Mouse (Mus musculus): Measurements from ENCODE around the gene Akr1c14.
"Not testable (repeated sequence)": the region's sequence is repeated elsewhere in the genome, so short reads cannot be mapped to it uniquely, and the experiment has no call there.

Akr1c14 gene

DNA sequence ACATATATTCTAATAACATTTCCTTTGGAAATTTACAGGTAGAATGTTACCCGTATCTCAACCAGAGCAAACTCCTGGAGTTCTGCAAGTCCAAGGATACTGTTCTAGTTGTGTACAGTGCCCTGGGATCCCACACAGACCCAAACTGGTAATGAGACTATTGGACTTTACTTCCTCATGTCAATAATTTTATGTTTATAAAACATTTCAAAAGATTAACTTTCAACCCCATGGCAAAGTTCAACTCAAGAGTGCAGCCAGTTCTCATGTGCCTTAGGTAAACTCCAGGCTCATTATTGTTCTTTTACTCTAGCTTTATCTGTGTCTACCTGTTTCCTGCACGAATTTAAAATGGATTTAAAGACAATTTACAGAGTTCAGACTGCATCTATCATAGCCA, at the start of gene Akr1c14:
TSS of gene Akr1c14 (plus strand) at position 293 of the 400 bp plus-strand sequence.
- no peak for DNase-seq (ENCODE audit: low spot score in 2 of 2)

GRCm38 (mm10) chr13:4001687-4002086, 47.1 kb upstream of the Akr1c14 start:
- DNase-seq (ENCODE audit: low spot score in 2 of 2) = peak; percentile 6 to 54

DNA sequence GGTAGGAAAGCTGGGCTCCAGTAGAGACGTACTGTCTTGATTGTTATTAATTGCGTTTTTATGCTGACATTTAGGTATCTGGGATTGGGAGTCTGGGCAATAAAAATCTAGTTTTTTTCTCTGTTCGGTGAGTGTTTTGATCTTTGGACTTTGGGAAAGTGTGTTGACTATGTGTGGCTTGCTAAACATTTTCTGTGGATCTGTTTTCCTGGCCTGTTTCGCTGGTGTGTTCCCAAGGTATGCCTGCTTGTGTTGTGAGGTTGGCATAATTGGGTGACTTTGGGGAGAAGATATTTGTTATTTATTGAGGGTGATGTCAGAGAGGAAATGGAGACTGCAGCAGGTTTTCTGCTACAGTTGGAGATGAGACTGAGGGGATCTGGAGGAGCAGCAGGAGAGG, 38.0 kb upstream of the Akr1c14 start:
- no peak for DNase-seq (ENCODE audit: low spot score in 2 of 2)

DNA sequence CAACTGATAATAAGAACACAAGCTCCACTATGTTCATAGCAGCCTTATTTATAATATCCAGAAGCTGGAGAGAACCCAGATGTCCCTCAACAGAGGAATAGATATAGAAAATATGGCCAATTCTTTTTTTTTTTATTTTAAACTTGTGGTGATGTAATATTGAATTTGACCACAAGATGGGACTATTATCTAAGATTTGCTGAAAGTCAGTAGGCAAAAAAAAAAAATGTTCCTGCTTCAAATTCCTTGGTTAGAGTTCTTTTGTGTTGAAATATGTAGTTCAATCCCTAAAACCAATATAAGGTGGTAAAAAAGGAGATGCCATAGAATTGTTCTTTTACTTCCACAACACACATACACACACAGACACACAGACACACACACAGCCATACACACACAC, 35.0 kb upstream of the Akr1c14 start:
- DNase-seq (ENCODE audit: low spot score in 2 of 2) = no peak

- DNase-seq (ENCODE audit: low spot score in 2 of 2) = no peak
Measured at GRCm38 (mm10) chr13:4029897-4030296, 18.9 kb upstream of the Akr1c14 start.

GRCm38 (mm10) chr13:4032512-4032911, 16.3 kb upstream of the Akr1c14 start:
- no peak for DNase-seq (ENCODE audit: low spot score in 2 of 2)

DNA sequence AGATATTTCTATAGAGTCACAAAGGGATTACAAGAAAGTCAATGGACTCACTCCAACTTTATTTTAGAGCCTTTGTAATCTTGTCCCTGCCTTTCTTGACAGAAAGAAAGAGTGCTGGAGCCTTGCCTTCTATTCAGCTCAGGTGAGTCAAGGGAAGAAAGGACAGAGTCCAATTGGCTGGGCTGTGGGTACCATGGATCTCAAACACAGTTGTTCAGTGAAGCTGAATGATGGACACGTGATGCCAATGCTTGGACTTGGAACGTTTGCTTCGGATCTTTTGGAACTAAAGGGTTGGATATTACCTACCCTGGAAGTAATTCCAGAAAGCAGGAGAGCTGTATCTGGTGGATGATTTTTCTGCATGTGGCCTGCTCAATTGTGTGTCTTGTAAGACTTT, 13.8 kb upstream of the Akr1c14 start:
- no peak for DNase-seq (ENCODE audit: low spot score in 2 of 2)

DNA sequence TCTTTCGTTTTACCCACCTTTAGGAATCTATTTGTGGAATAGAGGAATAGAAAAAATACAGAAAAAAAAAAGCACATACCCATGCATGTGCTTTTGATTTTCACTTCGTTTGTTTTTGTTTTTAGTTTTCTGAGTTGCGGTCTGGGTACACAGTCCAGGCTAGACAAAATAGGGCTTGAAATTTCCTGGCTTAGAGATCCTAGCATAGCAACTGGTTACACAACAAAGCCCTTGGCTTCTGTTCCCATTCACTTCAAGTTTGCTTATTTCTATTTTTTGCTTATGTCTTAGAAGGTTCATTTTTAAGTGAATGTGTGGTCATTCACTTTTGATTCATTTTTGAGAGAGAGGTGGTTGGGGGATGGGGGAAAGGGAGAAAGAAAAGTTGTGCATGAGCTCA, 2.7 kb upstream of the Akr1c14 start:
- no peak for DNase-seq (ENCODE audit: low spot score in 2 of 2)

- DNase-seq (ENCODE audit: low spot score in 2 of 2) = no peak
Measured at GRCm38 (mm10) chr13:4046841-4047240, 2.0 kb upstream of the Akr1c14 start.

DNA sequence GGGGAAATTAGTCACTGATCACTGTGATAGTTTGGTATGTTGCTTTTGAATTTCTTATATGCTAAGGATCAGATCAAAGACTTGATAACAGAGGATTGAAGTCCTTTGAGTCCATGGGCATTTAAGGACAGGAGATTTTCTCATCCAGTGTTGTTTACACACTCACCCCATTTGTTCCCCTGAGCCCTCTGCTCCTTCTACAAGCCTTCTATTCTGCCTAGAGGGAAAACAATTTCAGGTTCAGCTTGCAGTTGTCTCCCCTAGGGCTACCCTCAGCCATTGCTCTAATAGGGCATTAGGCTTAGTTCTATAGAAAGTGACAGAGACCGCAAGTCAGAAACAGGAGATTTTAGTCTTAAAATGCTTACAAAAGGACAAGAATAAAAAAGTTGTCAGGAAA, 585 bp upstream of the Akr1c14 start:
- no peak for DNase-seq (ENCODE audit: low spot score in 2 of 2)

DNA sequence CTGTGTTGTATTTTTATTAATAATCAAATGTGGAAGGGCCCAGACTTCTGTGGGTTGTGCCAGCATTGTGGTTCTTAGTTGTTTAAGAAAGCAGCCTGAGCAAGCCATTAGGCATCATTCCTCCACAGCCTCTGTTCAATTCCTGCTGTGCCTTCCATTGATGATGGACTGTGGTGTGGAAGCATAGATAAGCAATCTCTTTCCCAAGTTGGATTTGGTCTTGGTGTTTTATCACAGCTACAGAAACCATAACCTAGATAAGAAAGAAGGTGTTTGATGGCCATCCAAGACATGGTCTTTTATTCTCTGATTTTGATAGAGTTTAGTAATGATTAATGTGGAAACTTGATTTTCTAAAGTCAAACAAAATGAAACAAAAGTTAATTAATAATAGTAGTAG, 844 bp downstream of the Akr1c14 start:
- DNase-seq (ENCODE audit: low spot score in 2 of 2) = no peak

- DNase-seq (ENCODE audit: low spot score in 2 of 2) = no peak
Measured at GRCm38 (mm10) chr13:4055450-4055849, 6.6 kb downstream of the Akr1c14 start.

GRCm38 (mm10) chr13:4056211-4056610, 7.4 kb downstream of the Akr1c14 start:
- DNase-seq (ENCODE audit: low spot score in 2 of 2) = no peak

DNA sequence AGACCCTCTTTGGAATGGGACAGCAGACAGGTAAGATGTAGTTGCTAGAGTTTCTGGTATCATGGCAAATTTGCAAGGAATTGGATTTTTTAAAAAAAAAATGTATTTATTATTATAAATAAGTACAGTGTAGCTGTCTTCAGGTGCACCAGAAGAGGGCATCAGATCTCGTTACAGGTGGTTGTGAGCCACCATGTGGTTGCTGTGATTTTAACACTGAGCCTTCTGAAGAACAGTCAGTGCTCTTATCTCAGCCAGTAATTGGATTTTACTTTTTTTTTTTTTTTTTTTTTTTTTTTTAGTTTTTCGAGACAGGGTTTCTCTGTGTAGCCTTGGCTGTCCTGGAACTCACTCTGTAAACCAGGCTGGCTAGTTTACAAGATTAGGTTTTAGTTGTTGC, 9.4 kb downstream of the Akr1c14 start:
- not testable (repeated sequence) for DNase-seq (ENCODE audit: low spot score in 2 of 2)

DNA sequence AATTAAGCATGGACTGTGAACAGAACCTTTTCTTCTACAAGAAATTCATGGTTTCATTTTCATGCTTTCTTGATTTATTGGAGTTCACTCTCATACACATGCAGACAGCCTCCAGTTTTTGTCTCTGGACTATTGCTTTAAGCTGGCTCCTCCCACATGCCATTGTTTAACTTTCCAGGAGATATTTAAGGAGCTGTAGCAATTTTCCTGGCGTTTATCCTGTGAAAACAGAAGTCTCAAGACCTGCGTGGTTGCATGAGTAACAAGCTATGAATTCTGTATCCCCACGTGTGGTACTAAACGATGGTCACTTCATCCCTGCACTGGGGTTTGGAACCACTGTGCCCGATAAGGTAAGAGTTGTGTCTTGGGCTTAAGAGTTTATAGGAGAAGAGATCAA, 10.6 kb downstream of the Akr1c14 start:
- no peak for DNase-seq (ENCODE audit: low spot score in 2 of 2)

GRCm38 (mm10) chr13:4060214-4060730, 11.5 kb downstream of the Akr1c14 start:
- no peak for DNase-seq (ENCODE audit: low spot score in 2 of 2)

- DNase-seq (ENCODE audit: low spot score in 2 of 2) = no peak
Measured at GRCm38 (mm10) chr13:4076517-4077435, 28.0 kb downstream of the Akr1c14 start.

DNA sequence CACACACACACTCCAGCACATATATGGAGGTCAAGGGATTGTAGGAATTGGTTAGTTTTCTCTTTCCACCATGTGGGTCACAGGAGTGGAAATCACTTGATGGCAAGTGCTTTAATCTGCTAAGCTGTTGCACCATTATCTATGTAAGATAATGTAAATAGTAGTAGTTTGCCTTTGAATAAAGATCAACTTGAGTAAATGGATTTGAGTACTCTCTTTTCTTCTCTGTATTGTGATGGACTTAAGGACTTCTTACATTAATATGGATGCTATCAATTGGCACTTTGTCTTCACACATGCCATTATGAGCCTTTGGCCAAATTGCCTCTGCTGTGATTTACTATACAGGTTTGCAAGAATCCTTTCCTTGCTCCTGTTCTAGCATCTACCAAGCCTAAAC, 31.1 kb downstream of the Akr1c14 start:
- DNase-seq (ENCODE audit: low spot score in 2 of 2) = no peak

DNA sequence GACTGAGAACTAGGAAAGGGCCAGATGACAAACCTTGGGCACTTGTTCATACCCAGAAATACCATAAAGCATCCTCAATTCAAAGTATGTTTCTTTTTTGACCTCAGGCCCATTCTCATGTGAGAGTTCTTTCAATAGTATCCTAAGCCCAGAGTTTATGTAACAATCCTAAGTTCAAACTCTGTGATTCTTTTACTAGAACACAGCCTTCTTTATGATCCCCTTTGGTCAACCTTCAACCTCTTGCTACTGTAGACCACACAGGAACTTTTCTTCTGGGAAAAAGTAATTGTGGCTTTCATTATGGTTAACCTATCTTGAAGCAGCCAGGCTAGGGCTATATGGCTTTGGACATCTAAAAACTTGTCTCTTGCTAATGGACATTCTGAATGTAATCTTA, 52.9 kb downstream of the Akr1c14 start:
- no peak for DNase-seq (ENCODE audit: low spot score in 2 of 2)

DNA sequence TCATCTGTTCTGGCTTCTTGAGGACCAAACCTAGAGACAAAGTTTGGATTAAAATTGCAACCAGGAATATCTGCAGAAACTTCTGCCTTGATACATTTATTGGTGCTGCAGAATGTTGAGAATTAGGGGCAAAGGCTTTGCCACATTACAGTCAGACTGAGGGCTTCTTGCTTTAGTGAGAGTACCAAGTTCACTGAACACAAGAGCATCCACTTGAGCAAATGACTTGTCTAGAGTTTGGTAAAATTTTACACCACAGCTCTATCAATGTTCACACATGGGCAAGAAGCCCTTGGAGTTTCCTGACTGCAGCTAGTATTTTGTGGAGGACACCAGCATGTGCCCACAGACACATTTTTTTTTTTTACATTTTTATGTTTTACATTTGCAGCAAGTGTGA, 53.9 kb downstream of the Akr1c14 start:
- no peak for DNase-seq (ENCODE audit: low spot score in 2 of 2)

GRCm38 (mm10) chr13:4110281-4111188, 61.7 kb downstream of the Akr1c14 start:
- peak; percentile 5 to 30 for DNase-seq (ENCODE audit: low spot score in 2 of 2)

GRCm38 (mm10) chr13:4119181-4119904, 70.5 kb downstream of the Akr1c14 start:
- DNase-seq (ENCODE audit: low spot score in 2 of 2) = no peak

Data from frontal cortex, postnatal 10 days (tissue).